Mouse (Mus musculus) urinary bladder, postnatal 14 days (tissue): ENCODE results near the gene Hk3.
A peak's percentile ranks its signal among the peaks of the same experiment; 100 is the strongest.

Source experiments
- DNase-seq: peaks from one replicate; pipeline ENCODE4 v3.0.0; 2021; ENCODE audit warnings: low spot score

The Hk3 gene

GRCm38 (mm10) chr13:55002090-55002489, 19.1 kb downstream of the Hk3 start:
- no peak for DNase-seq

- no peak for DNase-seq
Measured at GRCm38 (mm10) chr13:55000433-55000832, 20.8 kb downstream of the Hk3 start.

- DNase-seq, result no peak
Measured at GRCm38 (mm10) chr13:54997568-54997967, 23.6 kb downstream of the Hk3 start.

- no peak for DNase-seq
Measured at GRCm38 (mm10) chr13:54995161-54995560, 26.0 kb downstream of the Hk3 start.

- DNase-seq, result no peak
Measured at GRCm38 (mm10) chr13:54994576-54994975, 26.6 kb downstream of the Hk3 start.

GRCm38 (mm10) chr13:54992215-54992614, 29.0 kb downstream of the Hk3 start:
- no peak for DNase-seq

- DNase-seq, result no peak
Measured at GRCm38 (mm10) chr13:54988181-54988760, 32.9 kb downstream of the Hk3 start.

GRCm38 (mm10) chr13:54987405-54987804, 33.8 kb downstream of the Hk3 start:
- DNase-seq, result no peak

GRCm38 (mm10) chr13:54983614-54984013, 37.6 kb downstream of the Hk3 start:
- no peak for DNase-seq

- DNase-seq, result no peak
Measured at GRCm38 (mm10) chr13:54983001-54983400, 38.2 kb downstream of the Hk3 start.

GRCm38 (mm10) chr13:54980957-54981356, 40.2 kb downstream of the Hk3 start:
- DNase-seq, result no peak

- no peak for DNase-seq
Measured at GRCm38 (mm10) chr13:54978804-54979203, 42.4 kb downstream of the Hk3 start.

GRCm38 (mm10) chr13:54975546-54975945, 45.6 kb downstream of the Hk3 start:
- DNase-seq, result no peak

GRCm38 (mm10) chr13:54970521-54971247, 50.5 kb downstream of the Hk3 start:
- peak; percentile 46 for DNase-seq

GRCm38 (mm10) chr13:54969513-54969912, 51.7 kb downstream of the Hk3 start:
- no peak for DNase-seq

GRCm38 (mm10) chr13:54968636-54969035, 52.5 kb downstream of the Hk3 start:
- DNase-seq, result no peak

GRCm38 (mm10) chr13:54967501-54967900, 53.7 kb downstream of the Hk3 start:
- no peak for DNase-seq

GRCm38 (mm10) chr13:54965256-54965655, 55.9 kb downstream of the Hk3 start:
- no peak for DNase-seq

GRCm38 (mm10) chr13:54960491-54960890, 60.7 kb downstream of the Hk3 start:
- DNase-seq, result no peak

GRCm38 (mm10) chr13:54959842-54960241, 61.3 kb downstream of the Hk3 start:
- DNase-seq, result no peak

- no peak for DNase-seq
Measured at GRCm38 (mm10) chr13:54959059-54959701, 62.0 kb downstream of the Hk3 start.

- no peak for DNase-seq
Measured at GRCm38 (mm10) chr13:54957281-54957680, 63.9 kb downstream of the Hk3 start.
